Mouse (Mus musculus): Measurements from ENCODE around the gene Mindy4b-ps.
"Not testable (repeated sequence)": the region's sequence is repeated elsewhere in the genome, so short reads cannot be mapped to it uniquely, and the experiment has no call there.

Mindy4b-ps gene

GRCm38 (mm10) chr3:58822211-58822610 lies at the start of gene Mindy4b-ps:
Gene Mindy4b-ps, minus strand, starts transcription at chr3:58822311.
- DNase-seq (ENCODE audit: low spot score in 2 of 2), result no peak

- not testable (repeated sequence) for DNase-seq (ENCODE audit: low spot score in 2 of 2)
Observed at GRCm38 (mm10) chr3:58871882-58872281, 49.8 kb upstream of the Mindy4b-ps start.

GRCm38 (mm10) chr3:58865690-58866089 lies 43.6 kb upstream of the Mindy4b-ps start:
- no peak for DNase-seq (ENCODE audit: low spot score in 2 of 2)

GRCm38 (mm10) chr3:58862976-58863375 lies 40.9 kb upstream of the Mindy4b-ps start:
- DNase-seq (ENCODE audit: low spot score in 2 of 2), result no peak

- DNase-seq (ENCODE audit: low spot score in 2 of 2), result no peak
Observed at GRCm38 (mm10) chr3:58843415-58843814, 21.3 kb upstream of the Mindy4b-ps start.

GRCm38 (mm10) chr3:58833442-58834160 lies 11.5 kb upstream of the Mindy4b-ps start:
- no peak for DNase-seq (ENCODE audit: low spot score in 2 of 2)

GRCm38 (mm10) chr3:58832888-58833287 lies 10.8 kb upstream of the Mindy4b-ps start:
- DNase-seq (ENCODE audit: low spot score in 2 of 2), result no peak

GRCm38 (mm10) chr3:58831586-58831985 lies 9.5 kb upstream of the Mindy4b-ps start:
- no peak for DNase-seq (ENCODE audit: low spot score in 2 of 2)

- DNase-seq (ENCODE audit: low spot score in 2 of 2), result no peak
Observed at GRCm38 (mm10) chr3:58829926-58830325, 7.8 kb upstream of the Mindy4b-ps start.

- DNase-seq (ENCODE audit: low spot score in 2 of 2), result no peak
Observed at GRCm38 (mm10) chr3:58828366-58829153, 6.4 kb upstream of the Mindy4b-ps start.

- no peak for DNase-seq (ENCODE audit: low spot score in 2 of 2)
Observed at GRCm38 (mm10) chr3:58826266-58826665, 4.2 kb upstream of the Mindy4b-ps start.

GRCm38 (mm10) chr3:58817337-58817736 lies 4.8 kb downstream of the Mindy4b-ps start:
- no peak for DNase-seq (ENCODE audit: low spot score in 2 of 2)

GRCm38 (mm10) chr3:58814191-58814590 lies 7.9 kb downstream of the Mindy4b-ps start:
- DNase-seq (ENCODE audit: low spot score in 2 of 2), result no peak

GRCm38 (mm10) chr3:58810353-58810752 lies 11.8 kb downstream of the Mindy4b-ps start:
- DNase-seq (ENCODE audit: low spot score in 2 of 2), result no peak

- no peak for DNase-seq (ENCODE audit: low spot score in 2 of 2)
Observed at GRCm38 (mm10) chr3:58809111-58809915, 12.8 kb downstream of the Mindy4b-ps start.

- DNase-seq (ENCODE audit: low spot score in 2 of 2), result no peak
Observed at GRCm38 (mm10) chr3:58808636-58809035, 13.5 kb downstream of the Mindy4b-ps start.

- DNase-seq (ENCODE audit: low spot score in 2 of 2), result no peak
Observed at GRCm38 (mm10) chr3:58804745-58805144, 17.4 kb downstream of the Mindy4b-ps start.

GRCm38 (mm10) chr3:58798676-58799075 lies 23.4 kb downstream of the Mindy4b-ps start:
- no peak for DNase-seq (ENCODE audit: low spot score in 2 of 2)

GRCm38 (mm10) chr3:58798245-58798644 lies 23.9 kb downstream of the Mindy4b-ps start:
- no peak for DNase-seq (ENCODE audit: low spot score in 2 of 2)

- no peak for DNase-seq (ENCODE audit: low spot score in 2 of 2)
Observed at GRCm38 (mm10) chr3:58789473-58789872, 32.6 kb downstream of the Mindy4b-ps start.

GRCm38 (mm10) chr3:58789033-58789432 lies 33.1 kb downstream of the Mindy4b-ps start:
- DNase-seq (ENCODE audit: low spot score in 2 of 2), result no peak

GRCm38 (mm10) chr3:58786470-58786869 lies 35.6 kb downstream of the Mindy4b-ps start:
- no peak for DNase-seq (ENCODE audit: low spot score in 2 of 2)
